Mouse (Mus musculus) CH12.LX (cell line): Measurements from ENCODE around the gene Gnb2. TPM values are rescaled to one million over a fixed set of nuclear protein-coding genes. Genes with fewer than 3 reads are reported as not detected.

ENCODE experiments used
- DNase-seq: peaks from one replicate; pipeline ENCODE4 v3.0.0-alpha.2; 2013; ENCODE audit errors: extremely low read depth
- H3K27ac ChIP-seq: 2 replicates; pipeline ENCODE4 v1.5.1; 2012; ENCODE audit warnings: low read depth, mild to moderate bottlenecking, control low read depth, moderate library complexity; ENCODE audit not compliant: insufficient read depth
- H3K27me3 ChIP-seq: replicated peaks from 2 replicates; pipeline ENCODE3; 2012; ENCODE audit warnings: inconsistent platforms
- H3K36me3 ChIP-seq, 2 experiments: replicated peaks in 1 of 2; 2 replicates each; pipeline versions ENCODE3 to v1.6.1; 2012; ENCODE audit warnings: inconsistent platforms in 1 of 2, low read length in 1 of 2, mild to moderate bottlenecking in 1 of 2, mixed read lengths in 1 of 2, moderate library complexity in 1 of 2; ENCODE audit not compliant: control insufficient read depth in 1 of 2, insufficient read depth in 1 of 2
- H3K4me1 ChIP-seq, 2 experiments: 2 replicates each; pipeline ENCODE4 v1.6.1; 2012; ENCODE audit warnings: inconsistent platforms in 1 of 2, moderate library complexity in 1 of 2; ENCODE audit not compliant: insufficient read depth in 2 of 2, control insufficient read depth in 1 of 2
- H3K4me2 ChIP-seq: 2 replicates; pipeline ENCODE4 v1.6.1; 2012; ENCODE audit warnings: low read depth, mild to moderate bottlenecking, control low read depth; ENCODE audit not compliant: poor library complexity, insufficient read depth, severe bottlenecking
- H3K4me3 ChIP-seq, 3 experiments: fragments of 150-350 bp in 1 of 3; sonication (generic) in 1 of 3; replicated peaks in 1 of 3; 2 replicates each; pipeline versions ENCODE3 to v1.5.1; 2011 to 2012; ENCODE audit warnings: low read depth in 2 of 3, low read length in 2 of 3, mild to moderate bottlenecking in 2 of 3, moderate library complexity in 2 of 3, control low read depth in 1 of 3, improper control_type of control experiment in 1 of 3, inconsistent platforms in 1 of 3, mixed read lengths in 1 of 3; ENCODE audit not compliant: poor library complexity in 1 of 3
- H3K79me2 ChIP-seq: replicated peaks from 2 replicates; pipeline ENCODE4 v1.6.1; 2012; ENCODE audit warnings: mild to moderate bottlenecking, moderate library complexity; ENCODE audit not compliant: control insufficient read depth, poor library complexity, insufficient read depth, severe bottlenecking; ENCODE audit errors: extremely low read depth
- H3K9ac ChIP-seq: 2 replicates; pipeline ENCODE4 v1.6.1; 2012; ENCODE audit warnings: low read depth, mild to moderate bottlenecking, control low read depth, moderate library complexity; ENCODE audit not compliant: insufficient read depth
- H3K9me3 ChIP-seq: replicated peaks from 2 replicates; pipeline ENCODE3; 2012; ENCODE audit warnings: low read length, inconsistent platforms, mixed read lengths
- BHLHE40 ChIP-seq: IDR thresholded peaks from 2 replicates; pipeline ENCODE4 v1.6.1; 2011; ENCODE audit warnings: mild to moderate bottlenecking, low read depth, low read length, improper control_type of control experiment
- CHD2 ChIP-seq: IDR thresholded peaks from 2 replicates; pipeline ENCODE4 v1.6.1; 2011; ENCODE audit warnings: low read length, improper control_type of control experiment
- CTCF ChIP-seq, 2 experiments: IDR thresholded peaks in 1 of 2; conservative IDR thresholded peaks in 1 of 2; 2 replicates each; pipeline ENCODE4 v1.5.1; 2011 to 2012; ENCODE audit warnings: low read depth in 2 of 2, low read length in 2 of 2, improper control_type of control experiment in 1 of 2, inconsistent platforms in 1 of 2, mild to moderate bottlenecking in 1 of 2, moderate library complexity in 1 of 2
- IRF4 ChIP-seq: IDR thresholded peaks from 2 replicates; pipeline ENCODE4 v1.6.1; 2014; ENCODE audit warnings: low read depth, mild to moderate bottlenecking, inconsistent platforms, low read length, improper control_type of control experiment
- MAX ChIP-seq: IDR thresholded peaks from 2 replicates; pipeline ENCODE4 v1.6.1; 2011; ENCODE audit warnings: low read length, improper control_type of control experiment
- NELFE ChIP-seq: IDR thresholded peaks from 2 replicates; pipeline ENCODE4 v1.6.1; 2011; ENCODE audit warnings: low read depth, low read length, improper control_type of control experiment
- PAX5 ChIP-seq: IDR thresholded peaks from 2 replicates; pipeline ENCODE4 v1.6.1; 2012; ENCODE audit warnings: low read length, inconsistent platforms, mixed read lengths
- POLR2A ChIP-seq: IDR thresholded peaks from 2 replicates; pipeline ENCODE4 v1.6.1; 2011; ENCODE audit warnings: low read depth, mild to moderate bottlenecking, improper control_type of control experiment, low read length
- RAD21 ChIP-seq: IDR thresholded peaks from 2 replicates; pipeline ENCODE4 v1.6.1; 2011; ENCODE audit warnings: low read depth, mild to moderate bottlenecking, low read length, improper control_type of control experiment, moderate library complexity
- SIN3A ChIP-seq: IDR thresholded peaks from 2 replicates; pipeline ENCODE4 v1.6.1; 2012; ENCODE audit warnings: low read length, improper control_type of control experiment, inconsistent platforms
- SMC3 ChIP-seq: IDR thresholded peaks from 2 replicates; pipeline ENCODE4 v1.6.1; 2011; ENCODE audit warnings: low read depth, low read length, improper control_type of control experiment
- USF2 ChIP-seq: conservative IDR thresholded peaks from 2 replicates; pipeline ENCODE4 v1.6.1; 2011; ENCODE audit warnings: low read depth, low read length, improper control_type of control experiment
- ZMIZ1 ChIP-seq: IDR thresholded peaks from 2 replicates; pipeline ENCODE4 v1.6.1; 2012; ENCODE audit warnings: low read depth, mild to moderate bottlenecking, inconsistent platforms, low read length, improper control_type of control experiment
- dilution Hi-C: fragments of 300-500 bp; cut with MboI; formaldehyde crosslinking; loops from 2 replicates; pipeline ENCODE4 v1.14.3; 2020; ENCODE audit warnings: low sequenced_read_pairs; ENCODE audit not compliant: extremely low pct_unique_long_range_greater_than_20kb, extremely low pct_ligation_motif_present
- in situ Hi-C: fragments of 300-500 bp; cut with MboI; formaldehyde crosslinking; loops from 3 replicates; pipeline ENCODE4 v1.14.3; 2019; ENCODE audit warnings: low sequenced_read_pairs, low pct_ligation_motif_present, low pct_unique_long_range_greater_than_20kb, mixed read lengths
- polyA plus RNA-seq: library from polyadenylated mRNA; unstranded; fragments of >175 nt; gene quantifications from 2 replicates; pipeline ENCODE4 v1.2.1, GENCODE M21; 2012; ENCODE audit warnings: low read depth; ENCODE audit not compliant: insufficient read length
- total RNA-seq, 2 experiments: library from RNA; depleted of rRNA; stranded (reverse); fragments of 300-350 nt in 1 of 2; fragments of >200 nt in 1 of 2; gene quantifications; 2 replicates each; pipeline ENCODE4 v1.2.3; 2012 to 2014

The Gnb2 gene
- total and polyA plus RNA-seq, 3 experiments, result 264 to 480 (median 327) TPM

DNA sequence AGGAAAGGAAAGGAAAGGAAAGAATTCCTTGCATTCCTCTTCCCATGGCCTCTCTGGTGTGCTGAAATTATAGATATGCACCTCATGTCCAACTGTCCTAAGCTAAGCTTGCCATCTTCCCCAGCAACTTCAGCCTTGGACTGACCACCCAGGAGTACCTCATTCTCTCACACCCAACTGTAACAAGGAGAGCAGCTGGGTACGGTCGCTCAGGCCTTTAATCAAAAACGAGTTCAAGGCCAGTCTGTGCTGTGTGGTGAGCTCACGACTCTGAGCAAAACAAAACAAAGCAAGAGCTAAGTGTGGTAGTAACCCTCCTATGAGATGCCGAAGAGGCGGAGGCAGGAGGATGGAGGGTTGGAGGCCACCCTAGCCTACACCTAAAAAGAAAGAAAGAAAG is 7.7 kb upstream of the Gnb2 start:
- Histone ChIP-seq H3K27me3 (peaks cover 6% of the 10 kb centered on the region), H3K9ac (no peak overlapping the region)
- no peak for DNase-seq
- no peak for TF ChIP-seq SIN3A
- TF ChIP-seq, all 38 proteins: peak for 0
- Histone ChIP-seq H3K4me3 (no peak overlapping the region), H3K4me1 (no peaks in the 10 kb centered on the region), H3K4me2 (no peak overlapping the region), H3K9me3 (no peaks in the 10 kb centered on the region), H3K79me2 (no peaks in the 10 kb centered on the region), H3K27ac (no peak overlapping the region), H3K36me3 (no peaks in the 10 kb centered on the region)
- in situ Hi-C loops, result no loop called here
- dilution Hi-C loops, result no loop called here

DNA sequence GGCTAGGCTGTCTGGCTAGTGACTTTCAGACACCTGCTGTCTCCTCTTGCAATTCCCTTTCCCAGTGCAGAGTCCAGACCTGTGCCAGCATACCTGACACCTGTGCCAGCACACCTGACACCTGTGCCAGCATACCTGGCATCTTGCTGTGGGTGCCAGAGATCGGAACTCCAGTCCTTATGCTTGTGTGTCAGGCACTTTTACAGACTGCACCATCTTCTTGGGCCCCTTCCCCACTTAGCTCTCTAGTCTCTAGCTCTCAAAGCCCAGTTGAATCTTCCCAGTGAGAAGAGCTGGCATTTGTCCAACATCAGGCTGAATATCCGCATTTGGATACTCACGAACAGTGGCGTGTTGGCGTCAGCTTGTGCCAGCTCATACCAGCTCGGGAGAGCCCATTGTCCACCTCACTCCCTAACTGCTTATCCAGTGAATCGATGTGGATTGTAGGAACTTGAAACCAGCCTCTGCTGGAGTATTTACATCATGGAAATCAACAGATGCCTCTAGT is 6.0 kb upstream of the Gnb2 start:
- Histone ChIP-seq H3K27me3 (peaks cover 1% of the 10 kb centered on the region), H3K4me1 (peaks cover 0 to 8% of the 10 kb centered on the region in 2 experiments; a peak in 2 of 4 replicates), H3K9me3 (no peaks in the 10 kb centered on the region), H3K4me2 (no peak overlapping the region), H3K36me3 (no peaks in the 10 kb centered on the region), H3K4me3 (no peak overlapping the region), H3K79me2 (no peaks in the 10 kb centered on the region), H3K27ac (no peak overlapping the region), H3K9ac (no peak overlapping the region)
- dilution Hi-C loops (no loop called here), in situ Hi-C loops (no loop called here)
- DNase-seq, result no peak
- no peak for TF ChIP-seq USF2
- TF ChIP-seq POLR2A, result no peak
- no peak for TF ChIP-seq SMC3
- no peak for TF ChIP-seq ZMIZ1
- no peak for TF ChIP-seq NELFE
- no peak for TF ChIP-seq RAD21
- no peak for TF ChIP-seq MAX
- no peak for TF ChIP-seq PAX5
- no peak for TF ChIP-seq CHD2
- no peak for TF ChIP-seq BHLHE40

DNA sequence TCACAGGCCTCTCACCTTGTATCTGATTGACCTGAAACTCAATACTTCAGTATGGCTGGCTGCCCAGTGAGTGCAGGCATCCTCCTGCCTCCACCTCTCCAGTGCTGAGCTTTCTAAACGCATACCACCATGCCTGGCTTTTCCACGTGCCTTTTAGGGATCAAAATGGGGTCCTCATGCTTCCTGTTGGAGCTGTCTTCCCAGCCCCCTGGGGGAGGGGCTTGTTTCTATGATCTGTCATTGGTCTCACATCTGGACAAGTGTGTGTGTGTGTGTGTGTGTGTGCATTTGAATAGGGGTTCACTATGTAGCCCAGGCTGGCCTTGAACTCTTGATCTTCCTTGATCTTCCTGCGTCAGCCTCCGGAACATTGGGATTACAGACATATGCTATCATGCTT is 4.2 kb upstream of the Gnb2 start:
- dilution Hi-C loops (no loop called here), in situ Hi-C loops (no loop called here)
- Histone ChIP-seq H3K79me2 (peaks cover 4% of the 10 kb centered on the region), H3K4me1 (peaks cover 0 to 13% of the 10 kb centered on the region in 2 experiments; a peak in 3 of 4 replicates), H3K9ac (no peak overlapping the region), H3K36me3 (no peaks in the 10 kb centered on the region), H3K27ac (no peak overlapping the region), H3K4me2 (no peak overlapping the region), H3K27me3 (peaks cover 1% of the 10 kb centered on the region), H3K9me3 (no peaks in the 10 kb centered on the region), H3K4me3 (no peak overlapping the region)
- TF ChIP-seq CTCF (conservative IDR thresholded peaks at IDR 0.05 in 1 of 2, IDR thresholded peaks at IDR 0.05 in 1 of 2; ENCODE audit: low read depth in 2 of 2, low read length in 2 of 2) (no peak), IRF4 (no peak)
- DNase-seq, result no peak
